Mouse (Mus musculus): Measurements from ENCODE around the gene Mien1. TPM values are rescaled to one million over a fixed set of nuclear protein-coding genes. Genes with fewer than 3 reads are reported as not detected.

Gene Mien1
- polyA plus RNA-seq, 1 experiment = 33.9 TPM

GRCm38 (mm10) chr11:98458121-98458990 lies 19.6 kb upstream of the Mien1 start:
- peaks cover 1% of the 10 kb centered on the region; the same call in 1 of the 2 replicates for H3K4me1 ChIP-seq (ENCODE audit: control insufficient read depth, insufficient read depth, low read length)
- 5% methylated on average over 30 of the region's 30 CpGs for WGBS
- no peak; the same call in 1 of the 2 replicates for TF ChIP-seq POLR2A (IDR thresholded peaks at IDR 0.05; ENCODE audit: borderline replicate concordance, control insufficient read depth, low read depth, low read length)
- TF ChIP-seq CTCF (IDR thresholded peaks at IDR 0.05; ENCODE audit: control insufficient read depth, insufficient read depth, low read length) = no peak

GRCm38 (mm10) chr11:98457367-98458120 lies 18.8 kb upstream of the Mien1 start:
- WGBS = under 1% methylated on average over 64 of the region's 64 CpGs
- H3K4me3 ChIP-seq (replicated peaks; ENCODE audit: control insufficient read depth, low read depth, low read length) = peak overlapping the region; percentile 65
- TF ChIP-seq POLR2A (IDR thresholded peaks at IDR 0.05; ENCODE audit: borderline replicate concordance, control insufficient read depth, low read depth, low read length) (peak; percentile 60; the same call in 1 of the 2 replicates), CTCF (IDR thresholded peaks at IDR 0.05; ENCODE audit: control insufficient read depth, insufficient read depth, low read length) (peak; percentile 60)
- peak overlapping the region; percentile 89 for H3K27ac ChIP-seq (ENCODE audit: control insufficient read depth, insufficient read depth, low read depth, low read length, poor library complexity)
- H3K4me1 ChIP-seq (ENCODE audit: control insufficient read depth, insufficient read depth, low read length) = no peaks in the 10 kb centered on the region; the same call in 1 of the 2 replicates

More at GRCm38 (mm10) chr11:98458121-98458990, 19.6 kb upstream of the Mien1 start:
- Histone ChIP-seq H3K4me3 (replicated peaks; ENCODE audit: control insufficient read depth, low read depth, low read length) (peak overlapping the region; percentile 65), H3K27ac (ENCODE audit: control insufficient read depth, insufficient read depth, low read depth, low read length, poor library complexity) (peak overlapping the region; percentile 89)

- H3K4me1 ChIP-seq (ENCODE audit: control insufficient read depth, insufficient read depth, low read length) = no peaks in the 10 kb centered on the region; the same call in 1 of the 2 replicates
- H3K4me3 ChIP-seq (replicated peaks; ENCODE audit: control insufficient read depth, low read depth, low read length) = peak overlapping the region; percentile 65
- peak overlapping the region; percentile 77 for H3K27ac ChIP-seq (ENCODE audit: control insufficient read depth, insufficient read depth, low read depth, low read length, poor library complexity)
- 29% methylated on average over 9 of the region's 9 CpGs for WGBS
- TF ChIP-seq CTCF (IDR thresholded peaks at IDR 0.05; ENCODE audit: control insufficient read depth, insufficient read depth, low read length) (no peak), POLR2A (IDR thresholded peaks at IDR 0.05; ENCODE audit: borderline replicate concordance, control insufficient read depth, low read depth, low read length) (no peak)
These were observed 18.2 kb upstream of the Mien1 start for GRCm38 (mm10) chr11:98456945-98457344.

- Histone ChIP-seq H3K4me1 (ENCODE audit: control insufficient read depth, insufficient read depth, low read length) (no peaks in the 10 kb centered on the region; the same call in 1 of the 2 replicates), H3K27ac (ENCODE audit: control insufficient read depth, insufficient read depth, low read depth, low read length, poor library complexity) (no peak overlapping the region), H3K4me3 (replicated peaks; ENCODE audit: control insufficient read depth, low read depth, low read length) (no peak overlapping the region)
- TF ChIP-seq CTCF (IDR thresholded peaks at IDR 0.05; ENCODE audit: control insufficient read depth, insufficient read depth, low read length) (no peak), POLR2A (IDR thresholded peaks at IDR 0.05; ENCODE audit: borderline replicate concordance, control insufficient read depth, low read depth, low read length) (no peak)
- WGBS = 62% methylated on average over 5 of the region's 5 CpGs
These were observed 17.8 kb upstream of the Mien1 start for GRCm38 (mm10) chr11:98456545-98456944.

GRCm38 (mm10) chr11:98455484-98455883 lies 16.7 kb upstream of the Mien1 start:
- 81% methylated on average over 4 of the region's 4 CpGs for WGBS

GRCm38 (mm10) chr11:98449921-98450771 lies 11.4 kb upstream of the Mien1 start:
- no peaks in the 10 kb centered on the region for H3K4me1 ChIP-seq (ENCODE audit: control insufficient read depth, insufficient read depth, low read length)
- TF ChIP-seq POLR2A (IDR thresholded peaks at IDR 0.05; ENCODE audit: borderline replicate concordance, control insufficient read depth, low read depth, low read length) (no peak), CTCF (IDR thresholded peaks at IDR 0.05; ENCODE audit: control insufficient read depth, insufficient read depth, low read length) (no peak)
- H3K27ac ChIP-seq (ENCODE audit: control insufficient read depth, insufficient read depth, low read depth, low read length, poor library complexity) = no peak overlapping the region
- 83% methylated on average over 20 of the region's 20 CpGs for WGBS
- no peak overlapping the region for H3K4me3 ChIP-seq (replicated peaks; ENCODE audit: control insufficient read depth, low read depth, low read length)

More at GRCm38 (mm10) chr11:98455484-98455883, 16.7 kb upstream of the Mien1 start:
- Histone ChIP-seq H3K27ac (ENCODE audit: control insufficient read depth, insufficient read depth, low read depth, low read length, poor library complexity) (no peak overlapping the region), H3K4me1 (ENCODE audit: control insufficient read depth, insufficient read depth, low read length) (no peaks in the 10 kb centered on the region; the same call in 1 of the 2 replicates), H3K4me3 (replicated peaks; ENCODE audit: control insufficient read depth, low read depth, low read length) (no peak overlapping the region)
- TF ChIP-seq CTCF (IDR thresholded peaks at IDR 0.05; ENCODE audit: control insufficient read depth, insufficient read depth, low read length) (peak; percentile 39; the same call in 1 of the 2 replicates), POLR2A (IDR thresholded peaks at IDR 0.05; ENCODE audit: borderline replicate concordance, control insufficient read depth, low read depth, low read length) (no peak)

GRCm38 (mm10) chr11:98449419-98449818 lies 10.6 kb upstream of the Mien1 start:
- H3K4me3 ChIP-seq (replicated peaks; ENCODE audit: control insufficient read depth, low read depth, low read length) = no peak overlapping the region
- H3K27ac ChIP-seq (ENCODE audit: control insufficient read depth, insufficient read depth, low read depth, low read length, poor library complexity) = no peak overlapping the region
- WGBS = 84% methylated on average over 3 of the region's 3 CpGs

More at GRCm38 (mm10) chr11:98449419-98449818, 10.6 kb upstream of the Mien1 start:
- no peak for TF ChIP-seq CTCF (IDR thresholded peaks at IDR 0.05; ENCODE audit: control insufficient read depth, insufficient read depth, low read length)
- TF ChIP-seq POLR2A (IDR thresholded peaks at IDR 0.05; ENCODE audit: borderline replicate concordance, control insufficient read depth, low read depth, low read length) = no peak
- H3K4me1 ChIP-seq (ENCODE audit: control insufficient read depth, insufficient read depth, low read length) = no peaks in the 10 kb centered on the region

Measured in bone marrow, adult 2 months (tissue).